Mouse (Mus musculus): ENCODE data around the gene Tbc1d1.

DNA sequence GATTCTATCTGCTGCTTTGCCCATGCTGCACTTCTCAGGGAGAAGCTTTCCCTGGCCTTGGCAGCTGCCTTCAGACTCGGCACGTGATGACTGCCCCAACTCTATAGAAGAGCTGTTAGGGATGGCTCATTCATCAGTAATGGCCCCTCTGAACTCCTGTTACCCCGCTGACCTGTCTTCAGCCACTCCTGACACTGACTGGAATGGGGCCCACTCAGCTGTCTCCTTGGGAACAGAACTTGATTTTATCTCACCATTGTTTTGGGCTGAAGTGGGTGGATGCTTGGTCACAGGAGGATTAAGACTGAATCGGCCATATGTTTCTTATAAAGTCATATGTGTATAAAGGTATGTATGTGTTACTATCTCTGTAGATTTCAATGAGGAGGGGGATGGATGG lies 145.1 kb downstream of the Tbc1d1 start:
- TF ChIP-seq CTCF (IDR thresholded peaks at IDR 0.05; ENCODE audit: insufficient read depth, low read length) = no peak
- TF ChIP-seq POLR2A (IDR thresholded peaks at IDR 0.05; ENCODE audit: borderline replicate concordance, extremely low read depth, low read depth, low read length) = no peak

All from lung, adult 2 months (tissue).